Mouse (Mus musculus): ENCODE data around the gene A730071L15Rik. TPM values are rescaled to one million over a fixed set of nuclear protein-coding genes. Genes with fewer than 3 reads are reported as not detected.

A730071L15Rik gene
- polyA plus RNA-seq, 1 experiment from 2014 or later: 0.83 TPM

DNA sequence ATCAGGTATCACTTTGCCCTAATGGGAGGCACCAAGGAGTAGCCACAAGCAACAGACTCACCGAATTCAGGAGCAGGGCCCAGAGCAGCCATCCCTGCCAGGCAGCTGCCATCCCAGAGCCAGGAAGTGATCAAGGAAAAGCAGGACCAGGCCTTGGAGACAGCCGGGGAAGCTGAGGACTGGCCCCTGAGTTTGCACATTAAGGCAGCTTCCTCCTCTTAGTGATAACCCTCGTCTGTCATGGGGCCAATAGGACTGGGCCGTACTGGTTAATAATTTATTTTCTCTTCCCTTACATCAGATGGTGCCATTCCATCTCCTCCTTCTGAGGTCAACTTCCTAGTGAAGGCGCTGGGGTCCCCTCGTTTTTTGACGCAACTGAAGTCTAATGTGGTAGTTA, 30.2 kb downstream of the A730071L15Rik start, which contains the start of gene Npc1l1:
TSS of gene Npc1l1 (minus strand) at position 132 of the 400 bp plus-strand sequence.
- H3K9ac ChIP-seq (replicated peaks; ENCODE audit: low read depth, low read length): no peak within 1 kb of the TSS

DNA sequence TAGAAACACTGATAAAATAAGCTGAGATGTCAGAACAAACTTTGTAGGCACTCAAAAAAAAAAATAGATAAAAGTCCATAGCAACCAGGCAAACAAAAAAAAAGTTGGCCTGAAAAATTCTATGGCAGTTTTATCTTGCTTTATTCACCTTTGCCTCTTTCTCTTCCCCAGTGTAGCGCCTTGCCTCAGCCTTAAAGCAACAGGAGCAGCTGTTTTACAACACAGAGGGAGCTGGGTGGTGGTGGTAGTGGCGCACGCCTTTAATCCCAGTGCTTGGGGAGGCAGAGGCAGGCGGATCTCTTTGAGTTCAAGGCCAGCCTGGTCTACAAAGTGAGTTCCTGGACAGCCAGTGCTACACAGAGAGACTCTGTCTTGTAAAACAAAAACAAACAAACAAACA, 33.2 kb downstream of the A730071L15Rik start:
- H3K9ac ChIP-seq (replicated peaks; ENCODE audit: low read depth, low read length): no peak overlapping the region
- no peak overlapping the region for H3K27ac ChIP-seq (ENCODE audit: low read depth, low read length)
- H3K4me2 ChIP-seq (ENCODE audit: low read depth, low read length): no peak overlapping the region
- H3K4me3 ChIP-seq (ENCODE audit: low read depth, low read length): no peak overlapping the region
- H3K4me1 ChIP-seq (ENCODE audit: control insufficient read depth, insufficient read depth, low read length): no peaks in the 10 kb centered on the region
- no peaks in the 10 kb centered on the region for H3K36me3 ChIP-seq (ENCODE audit: control insufficient read depth, insufficient read depth, low read length)
- WGBS: 92% methylated on average over 4 of the region's 4 CpGs
- no peaks in the 10 kb centered on the region for H3K9me3 ChIP-seq (ENCODE audit: control insufficient read depth, low read length)
- ATAC-seq (ENCODE audit: low read depth): no peak
- H3K27me3 ChIP-seq (ENCODE audit: control insufficient read depth, insufficient read depth, low read length): no peaks in the 10 kb centered on the region

More for the DNA sequence above, 30.2 kb downstream of the A730071L15Rik start, which contains the start of gene Npc1l1:
- Histone ChIP-seq H3K4me3 (ENCODE audit: low read depth, low read length) (no peak within 1 kb of the TSS), H3K27ac (ENCODE audit: low read depth, low read length) (no peak within 1 kb of the TSS), H3K36me3 (ENCODE audit: control insufficient read depth, insufficient read depth, low read length) (no peaks in the 10 kb centered on the region), H3K9me3 (ENCODE audit: control insufficient read depth, low read length) (no peaks in the 10 kb centered on the region), H3K27me3 (ENCODE audit: control insufficient read depth, insufficient read depth, low read length) (no peaks in the 10 kb centered on the region), H3K4me2 (ENCODE audit: low read depth, low read length) (no peak within 1 kb of the TSS), H3K4me1 (ENCODE audit: control insufficient read depth, insufficient read depth, low read length) (no peaks in the 10 kb centered on the region)
- no peak for ATAC-seq (ENCODE audit: low read depth)
- WGBS: 83% methylated on average over 7 of the region's 7 CpGs

DNA sequence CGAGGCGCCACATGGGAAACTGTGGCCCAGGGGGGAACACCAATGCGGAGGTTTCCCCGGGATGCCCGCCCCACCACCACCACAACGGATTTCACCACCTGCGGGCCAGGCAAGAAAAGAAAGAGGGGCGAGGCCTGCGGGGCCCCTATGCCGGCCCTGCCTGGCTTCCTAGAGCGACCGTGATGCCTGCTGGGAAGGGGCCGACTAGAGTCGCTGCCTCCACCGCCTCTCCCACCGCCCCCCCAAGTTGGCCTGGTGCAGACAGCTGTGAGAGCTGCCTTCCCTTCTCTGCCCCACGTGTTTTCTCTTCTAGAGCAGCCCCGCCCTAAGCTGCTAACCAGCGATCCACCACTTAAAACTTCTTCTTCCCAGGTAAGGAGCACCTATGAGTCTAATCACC, 44.9 kb downstream of the A730071L15Rik start:
- Histone ChIP-seq H3K4me1 (ENCODE audit: control insufficient read depth, insufficient read depth, low read length) (no peaks in the 10 kb centered on the region), H3K9me3 (ENCODE audit: control insufficient read depth, low read length) (no peaks in the 10 kb centered on the region), H3K4me3 (ENCODE audit: low read depth, low read length) (no peak overlapping the region), H3K4me2 (ENCODE audit: low read depth, low read length) (no peak overlapping the region), H3K36me3 (ENCODE audit: control insufficient read depth, insufficient read depth, low read length) (no peaks in the 10 kb centered on the region), H3K27me3 (ENCODE audit: control insufficient read depth, insufficient read depth, low read length) (no peaks in the 10 kb centered on the region), H3K9ac (replicated peaks; ENCODE audit: low read depth, low read length) (no peak overlapping the region), H3K27ac (ENCODE audit: low read depth, low read length) (no peak overlapping the region)
- ATAC-seq (ENCODE audit: low read depth): no peak
- 55% methylated on average over 19 of the region's 19 CpGs for WGBS

Other genes with a start within 250 kb of the A730071L15Rik start
- 1.7 and 3.5 TPM in 2 replicates for gene Gck, start 249.9 kb upstream of the A730071L15Rik start, polyA plus RNA-seq (2014; fragmentation: Nextera tagmentation; extraction: Ambion mirVana)
- gene Ykt6, start 244.3 kb upstream of the A730071L15Rik start, polyA plus RNA-seq (2014; fragmentation: Nextera tagmentation; extraction: Ambion mirVana): 39.1 and 40.9 TPM in 2 replicates
- gene Camk2b, start 133.7 kb upstream of the A730071L15Rik start, polyA plus RNA-seq (2014; fragmentation: Nextera tagmentation; extraction: Ambion mirVana): 106 and 144 TPM in 2 replicates
- 58.0 and 65.5 TPM in 2 replicates for gene Nudcd3, start 386 bp downstream of the A730071L15Rik start, polyA plus RNA-seq (2014; fragmentation: Nextera tagmentation; extraction: Ambion mirVana)
- 0.05 and 0.26 TPM in 2 replicates for gene Npc1l1, start 30.1 kb downstream of the A730071L15Rik start, polyA plus RNA-seq (2014; fragmentation: Nextera tagmentation; extraction: Ambion mirVana)
- 75.2 and 78.3 TPM in 2 replicates for gene Ddx56, start 67.7 kb downstream of the A730071L15Rik start, polyA plus RNA-seq (2014; fragmentation: Nextera tagmentation; extraction: Ambion mirVana)
- gene Tmed4, start 74.8 kb downstream of the A730071L15Rik start, polyA plus RNA-seq (2014; fragmentation: Nextera tagmentation; extraction: Ambion mirVana): 130 and 133 TPM in 2 replicates
- 115 and 131 TPM in 2 replicates for gene Ogdh, start 91.6 kb downstream of the A730071L15Rik start, polyA plus RNA-seq (2014; fragmentation: Nextera tagmentation; extraction: Ambion mirVana)
- 31.4 and 32.8 TPM in 2 replicates for gene Zmiz2, start 189.0 kb downstream of the A730071L15Rik start, polyA plus RNA-seq (2014; fragmentation: Nextera tagmentation; extraction: Ambion mirVana)
- 4,020 and 4,257 TPM in 2 replicates for gene Ppia, start 215.4 kb downstream of the A730071L15Rik start, polyA plus RNA-seq (2014; fragmentation: Nextera tagmentation; extraction: Ambion mirVana)
- 188 and 234 TPM in 2 replicates for gene H2afv, start 244.4 kb downstream of the A730071L15Rik start, polyA plus RNA-seq (2014; fragmentation: Nextera tagmentation; extraction: Ambion mirVana)

Data from neural tube, embryonic 14.5 days (tissue).